Mouse (Mus musculus): Measurements from ENCODE around the gene Bicral. TPM values are rescaled to one million over a fixed set of nuclear protein-coding genes. Genes with fewer than 3 reads are reported as not detected.

The Bicral gene
- polyA plus RNA-seq, 1 experiment from 2014 or later, result 5.3 TPM

- Histone ChIP-seq H3K4me3 (ENCODE audit: low read depth, low read length) (no peak overlapping the region), H3K4me1 (ENCODE audit: control insufficient read depth, insufficient read depth, low read length) (no peaks in the 10 kb centered on the region), H3K27me3 (replicated peaks; ENCODE audit: control insufficient read depth, insufficient read depth, low read length) (no peaks in the 10 kb centered on the region), H3K4me2 (ENCODE audit: low read depth, low read length) (no peak overlapping the region), H3K9me3 (ENCODE audit: control insufficient read depth, low read length) (no peaks in the 10 kb centered on the region), H3K9ac (ENCODE audit: low read depth, low read length) (no peak overlapping the region), H3K27ac (replicated peaks; ENCODE audit: low read depth, low read length) (no peak overlapping the region), H3K36me3 (ENCODE audit: control insufficient read depth, insufficient read depth, low read length) (peaks cover 54% of the 10 kb centered on the region)
- no peak for DNase-seq (ENCODE audit: low spot score)
- 91% methylated on average over 3 of the region's 3 CpGs for WGBS
- no peak for ATAC-seq (ENCODE audit: low read depth)
Observed at GRCm38 (mm10) chr17:46828935-46829334, 29.3 kb downstream of the Bicral start.

DNA sequence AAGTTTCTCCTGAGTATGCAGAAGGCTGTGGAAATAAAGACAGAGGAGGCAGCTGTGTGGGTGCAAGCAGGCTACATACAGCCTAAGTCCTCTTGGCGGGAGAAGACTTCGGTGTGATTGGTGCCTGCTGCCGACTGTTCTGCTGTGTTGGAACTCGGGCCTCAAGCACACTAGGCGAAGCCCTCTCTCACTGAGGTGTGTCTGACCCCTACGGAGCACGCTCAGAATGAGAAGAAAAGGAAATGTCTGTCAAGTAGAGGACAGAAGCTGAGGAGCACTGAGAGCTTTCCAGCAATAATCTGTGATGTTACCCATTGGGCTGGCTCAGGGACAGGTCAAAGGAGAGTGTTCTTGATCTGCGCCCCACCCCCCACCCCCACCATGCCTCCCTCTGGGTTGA, 35.2 kb downstream of the Bicral start:
- no peaks in the 10 kb centered on the region for H3K9me3 ChIP-seq (ENCODE audit: control insufficient read depth, low read length)
- WGBS, result 96% methylated on average over 8 of the region's 8 CpGs
- no peaks in the 10 kb centered on the region for H3K4me1 ChIP-seq (ENCODE audit: control insufficient read depth, insufficient read depth, low read length)
- H3K9ac ChIP-seq (ENCODE audit: low read depth, low read length), result no peak overlapping the region
- H3K4me3 ChIP-seq (ENCODE audit: low read depth, low read length), result no peak overlapping the region
- H3K27ac ChIP-seq (replicated peaks; ENCODE audit: low read depth, low read length), result no peak overlapping the region
- DNase-seq (ENCODE audit: low spot score) (no peak), ATAC-seq (ENCODE audit: low read depth) (no peak)
- H3K27me3 ChIP-seq (replicated peaks; ENCODE audit: control insufficient read depth, insufficient read depth, low read length), result no peaks in the 10 kb centered on the region
- H3K36me3 ChIP-seq (ENCODE audit: control insufficient read depth, insufficient read depth, low read length), result peaks cover 80% of the 10 kb centered on the region
- no peak overlapping the region for H3K4me2 ChIP-seq (ENCODE audit: low read depth, low read length)

DNA sequence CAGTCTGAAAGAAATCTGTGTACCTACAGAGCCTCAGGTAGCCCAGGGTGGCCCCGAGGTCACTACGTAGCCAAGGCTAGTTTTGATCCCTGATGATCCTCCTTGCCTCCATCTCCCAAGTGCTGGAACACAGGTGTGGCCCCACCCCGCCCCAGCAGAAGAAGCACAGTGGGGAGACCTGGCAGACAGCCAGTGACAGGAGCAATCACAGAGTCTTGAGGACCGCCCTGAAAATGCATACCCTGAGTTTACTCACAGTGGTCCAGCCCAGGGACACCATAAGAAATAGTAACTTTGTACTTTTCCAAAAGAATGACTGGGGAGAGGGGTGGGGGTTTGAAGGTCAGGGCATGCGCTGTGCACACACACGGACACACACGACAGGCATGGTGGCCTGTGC, 37.7 kb downstream of the Bicral start:
- no peak overlapping the region for H3K4me2 ChIP-seq (ENCODE audit: low read depth, low read length)
- no peaks in the 10 kb centered on the region for H3K27me3 ChIP-seq (replicated peaks; ENCODE audit: control insufficient read depth, insufficient read depth, low read length)
- no peak for ATAC-seq (ENCODE audit: low read depth)
- DNase-seq (ENCODE audit: low spot score), result no peak
- no peaks in the 10 kb centered on the region for H3K4me1 ChIP-seq (ENCODE audit: control insufficient read depth, insufficient read depth, low read length)
- H3K27ac ChIP-seq (replicated peaks; ENCODE audit: low read depth, low read length), result no peak overlapping the region
- H3K9me3 ChIP-seq (ENCODE audit: control insufficient read depth, low read length), result no peaks in the 10 kb centered on the region
- 95% methylated on average over 7 of the region's 7 CpGs for WGBS
- peaks cover 70% of the 10 kb centered on the region for H3K36me3 ChIP-seq (ENCODE audit: control insufficient read depth, insufficient read depth, low read length)
- H3K4me3 ChIP-seq (ENCODE audit: low read depth, low read length), result no peak overlapping the region
- no peak overlapping the region for H3K9ac ChIP-seq (ENCODE audit: low read depth, low read length)

DNA sequence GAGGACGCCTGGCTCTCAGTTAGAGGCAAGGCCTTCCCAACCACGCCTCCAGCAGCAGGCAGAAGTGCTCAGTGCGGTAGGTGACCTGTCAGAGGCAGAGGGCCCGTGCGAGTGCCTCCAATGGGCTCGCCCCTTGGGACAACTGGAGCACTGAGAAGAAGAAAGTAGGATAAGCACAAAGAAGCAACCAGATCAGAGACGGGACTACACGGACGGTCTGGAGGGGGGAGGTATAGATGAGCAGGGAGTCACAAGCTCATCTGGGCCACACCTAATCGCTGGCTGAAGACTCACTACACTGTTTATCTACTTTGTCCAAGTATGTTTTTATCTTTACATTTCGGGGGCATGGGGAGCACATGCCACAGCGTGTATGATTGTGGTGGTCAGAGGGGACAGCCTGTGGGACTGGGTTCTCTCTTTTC, 40.5 kb downstream of the Bicral start:
- Histone ChIP-seq H3K36me3 (ENCODE audit: control insufficient read depth, insufficient read depth, low read length) (peaks cover 55% of the 10 kb centered on the region), H3K4me1 (ENCODE audit: control insufficient read depth, insufficient read depth, low read length) (no peaks in the 10 kb centered on the region), H3K9me3 (ENCODE audit: control insufficient read depth, low read length) (no peaks in the 10 kb centered on the region), H3K4me3 (ENCODE audit: low read depth, low read length) (no peak overlapping the region), H3K27me3 (replicated peaks; ENCODE audit: control insufficient read depth, insufficient read depth, low read length) (no peaks in the 10 kb centered on the region), H3K27ac (replicated peaks; ENCODE audit: low read depth, low read length) (no peak overlapping the region), H3K4me2 (ENCODE audit: low read depth, low read length) (no peak overlapping the region), H3K9ac (ENCODE audit: low read depth, low read length) (no peak overlapping the region)
- ATAC-seq (ENCODE audit: low read depth), result no peak
- WGBS, result 82% methylated on average over 12 of the region's 12 CpGs
- DNase-seq (ENCODE audit: low spot score), result no peak

DNA sequence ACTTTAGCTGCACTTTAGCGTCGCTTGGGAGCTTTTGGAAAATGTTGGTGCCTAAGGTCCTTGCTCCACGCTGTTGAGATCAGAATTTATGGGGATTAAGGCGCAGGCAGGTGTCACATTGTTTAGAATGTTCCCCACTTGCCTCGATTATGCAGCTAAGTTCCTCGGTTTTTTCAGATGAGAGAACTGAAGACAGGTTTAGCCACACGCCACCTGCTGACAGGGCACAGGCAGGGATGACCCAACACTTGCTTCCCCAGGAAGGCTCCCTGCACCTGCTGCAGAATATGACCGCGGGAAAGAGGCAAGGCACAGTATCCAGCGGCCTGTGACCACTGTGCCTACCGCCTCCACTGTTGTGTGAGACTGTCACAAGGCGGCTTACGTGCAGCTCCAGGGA, 42.0 kb downstream of the Bicral start:
- WGBS, result 76% methylated on average over 13 of the region's 13 CpGs
- Histone ChIP-seq H3K4me1 (ENCODE audit: control insufficient read depth, insufficient read depth, low read length) (no peaks in the 10 kb centered on the region), H3K4me3 (ENCODE audit: low read depth, low read length) (no peak overlapping the region), H3K36me3 (ENCODE audit: control insufficient read depth, insufficient read depth, low read length) (peaks cover 57% of the 10 kb centered on the region), H3K9me3 (ENCODE audit: control insufficient read depth, low read length) (no peaks in the 10 kb centered on the region), H3K27me3 (replicated peaks; ENCODE audit: control insufficient read depth, insufficient read depth, low read length) (no peaks in the 10 kb centered on the region), H3K9ac (ENCODE audit: low read depth, low read length) (no peak overlapping the region), H3K27ac (replicated peaks; ENCODE audit: low read depth, low read length) (no peak overlapping the region), H3K4me2 (ENCODE audit: low read depth, low read length) (no peak overlapping the region)
- ATAC-seq (ENCODE audit: low read depth), result no peak
- no peak for DNase-seq (ENCODE audit: low spot score)

GRCm38 (mm10) chr17:46814497-46814896, 43.8 kb downstream of the Bicral start:
- 89% methylated on average over 6 of the region's 6 CpGs for WGBS
- no peak overlapping the region for H3K4me3 ChIP-seq (ENCODE audit: low read depth, low read length)
- H3K36me3 ChIP-seq (ENCODE audit: control insufficient read depth, insufficient read depth, low read length), result peaks cover 52% of the 10 kb centered on the region
- no peak overlapping the region for H3K4me2 ChIP-seq (ENCODE audit: low read depth, low read length)
- H3K9ac ChIP-seq (ENCODE audit: low read depth, low read length), result no peak overlapping the region
- no peaks in the 10 kb centered on the region for H3K27me3 ChIP-seq (replicated peaks; ENCODE audit: control insufficient read depth, insufficient read depth, low read length)
- no peak overlapping the region for H3K27ac ChIP-seq (replicated peaks; ENCODE audit: low read depth, low read length)
- ATAC-seq (ENCODE audit: low read depth) (no peak), DNase-seq (ENCODE audit: low spot score) (no peak)
- no peaks in the 10 kb centered on the region for H3K4me1 ChIP-seq (ENCODE audit: control insufficient read depth, insufficient read depth, low read length)
- H3K9me3 ChIP-seq (ENCODE audit: control insufficient read depth, low read length), result no peaks in the 10 kb centered on the region

GRCm38 (mm10) chr17:46813637-46814036, 44.6 kb downstream of the Bicral start:
- ATAC-seq (ENCODE audit: low read depth) (no peak), DNase-seq (ENCODE audit: low spot score) (no peak)
- H3K36me3 ChIP-seq (ENCODE audit: control insufficient read depth, insufficient read depth, low read length), result peaks cover 52% of the 10 kb centered on the region
- H3K9ac ChIP-seq (ENCODE audit: low read depth, low read length), result no peak overlapping the region
- no peaks in the 10 kb centered on the region for H3K4me1 ChIP-seq (ENCODE audit: control insufficient read depth, insufficient read depth, low read length)
- H3K27ac ChIP-seq (replicated peaks; ENCODE audit: low read depth, low read length), result no peak overlapping the region
- no peak overlapping the region for H3K4me3 ChIP-seq (ENCODE audit: low read depth, low read length)
- no peaks in the 10 kb centered on the region for H3K9me3 ChIP-seq (ENCODE audit: control insufficient read depth, low read length)
- H3K4me2 ChIP-seq (ENCODE audit: low read depth, low read length), result no peak overlapping the region
- 85% methylated on average over 8 of the region's 8 CpGs for WGBS
- H3K27me3 ChIP-seq (replicated peaks; ENCODE audit: control insufficient read depth, insufficient read depth, low read length), result no peaks in the 10 kb centered on the region

- DNase-seq (ENCODE audit: low spot score) (no peak), ATAC-seq (ENCODE audit: low read depth) (no peak)
- no peaks in the 10 kb centered on the region for H3K4me1 ChIP-seq (ENCODE audit: control insufficient read depth, insufficient read depth, low read length)
- H3K9me3 ChIP-seq (ENCODE audit: control insufficient read depth, low read length), result no peaks in the 10 kb centered on the region
- no peak overlapping the region for H3K4me2 ChIP-seq (ENCODE audit: low read depth, low read length)
- H3K9ac ChIP-seq (ENCODE audit: low read depth, low read length), result no peak overlapping the region
- peaks cover 57% of the 10 kb centered on the region for H3K36me3 ChIP-seq (ENCODE audit: control insufficient read depth, insufficient read depth, low read length)
- no peaks in the 10 kb centered on the region for H3K27me3 ChIP-seq (replicated peaks; ENCODE audit: control insufficient read depth, insufficient read depth, low read length)
- H3K4me3 ChIP-seq (ENCODE audit: low read depth, low read length), result no peak overlapping the region
- H3K27ac ChIP-seq (replicated peaks; ENCODE audit: low read depth, low read length), result no peak overlapping the region
- WGBS, result 95% methylated on average over 1 of the region's 1 CpGs
Observed at GRCm38 (mm10) chr17:46812442-46812841, 45.8 kb downstream of the Bicral start.

GRCm38 (mm10) chr17:46810672-46811071, 47.6 kb downstream of the Bicral start:
- no peak for ATAC-seq (ENCODE audit: low read depth)
- H3K36me3 ChIP-seq (ENCODE audit: control insufficient read depth, insufficient read depth, low read length), result peaks cover 65% of the 10 kb centered on the region
- WGBS, result 83% methylated on average over 3 of the region's 3 CpGs

More at GRCm38 (mm10) chr17:46810672-46811071, 47.6 kb downstream of the Bicral start:
- no peak for DNase-seq (ENCODE audit: low spot score)
- H3K9me3 ChIP-seq (ENCODE audit: control insufficient read depth, low read length), result no peaks in the 10 kb centered on the region
- H3K9ac ChIP-seq (ENCODE audit: low read depth, low read length), result no peak overlapping the region
- no peaks in the 10 kb centered on the region for H3K27me3 ChIP-seq (replicated peaks; ENCODE audit: control insufficient read depth, insufficient read depth, low read length)
- H3K4me1 ChIP-seq (ENCODE audit: control insufficient read depth, insufficient read depth, low read length), result no peaks in the 10 kb centered on the region
- no peak overlapping the region for H3K27ac ChIP-seq (replicated peaks; ENCODE audit: low read depth, low read length)
- no peak overlapping the region for H3K4me3 ChIP-seq (ENCODE audit: low read depth, low read length)
- H3K4me2 ChIP-seq (ENCODE audit: low read depth, low read length), result no peak overlapping the region

All from embryonic facial prominence, embryonic 14.5 days (tissue).